Mouse (Mus musculus): ENCODE results near the gene E2f4. TPM values are rescaled to one million over a fixed set of nuclear protein-coding genes. Genes with fewer than 3 reads are reported as not detected.

E2f4 gene
- polyA plus RNA-seq, 1 experiment from 2014 or later, result 46.4 TPM

- Histone ChIP-seq H3K4me3 (ENCODE audit: low read depth, low read length) (peak overlapping the region; percentile 33), H3K4me2 (ENCODE audit: low read depth, low read length) (peak overlapping the region; percentile 61), H3K9ac (replicated peaks; ENCODE audit: low read depth, low read length) (peak overlapping the region; percentile 34), H3K36me3 (ENCODE audit: control insufficient read depth, insufficient read depth, low read length) (peaks cover 9% of the 10 kb centered on the region; the same call in 1 of the 2 replicates), H3K27ac (ENCODE audit: low read depth, low read length) (no peak overlapping the region), H3K27me3 (ENCODE audit: control insufficient read depth, insufficient read depth, low read length) (peaks cover 31% of the 10 kb centered on the region), H3K4me1 (ENCODE audit: control insufficient read depth, insufficient read depth, low read length) (0 out of 2 replicates have a peak, but pooled peaks cover 2% of the 10 kb centered on the region), H3K9me3 (ENCODE audit: control insufficient read depth, low read length) (no peaks in the 10 kb centered on the region)
- peak; percentile 65 for ATAC-seq (ENCODE audit: low read depth)
- WGBS, result 2% methylated on average over 30 of the region's 30 CpGs
These were observed 21.0 kb upstream of the E2f4 start for GRCm38 (mm10) chr8:105276292-105277120.

- Histone ChIP-seq H3K4me3 (ENCODE audit: low read depth, low read length) (no peak overlapping the region), H3K9me3 (ENCODE audit: control insufficient read depth, low read length) (no peaks in the 10 kb centered on the region), H3K27ac (ENCODE audit: low read depth, low read length) (no peak overlapping the region), H3K36me3 (ENCODE audit: control insufficient read depth, insufficient read depth, low read length) (peaks cover 21% of the 10 kb centered on the region; the same call in 1 of the 2 replicates), H3K4me2 (ENCODE audit: low read depth, low read length) (peak overlapping the region; percentile 6; the same call in 1 of the 2 replicates), H3K9ac (replicated peaks; ENCODE audit: low read depth, low read length) (no peak overlapping the region), H3K4me1 (ENCODE audit: control insufficient read depth, insufficient read depth, low read length) (0 out of 2 replicates have a peak, but pooled peaks cover 2% of the 10 kb centered on the region), H3K27me3 (ENCODE audit: control insufficient read depth, insufficient read depth, low read length) (peaks cover 18% of the 10 kb centered on the region)
- peak; percentile 71 for ATAC-seq (ENCODE audit: low read depth)
- 2% methylated on average over 28 of the region's 28 CpGs for WGBS
These were observed 18.5 kb upstream of the E2f4 start for GRCm38 (mm10) chr8:105278911-105279334.

GRCm38 (mm10) chr8:105280567-105280966 lies 16.9 kb upstream of the E2f4 start:
- Histone ChIP-seq H3K27ac (ENCODE audit: low read depth, low read length) (no peak overlapping the region), H3K4me2 (ENCODE audit: low read depth, low read length) (no peak overlapping the region), H3K9ac (replicated peaks; ENCODE audit: low read depth, low read length) (no peak overlapping the region), H3K27me3 (ENCODE audit: control insufficient read depth, insufficient read depth, low read length) (peaks cover 8% of the 10 kb centered on the region), H3K9me3 (ENCODE audit: control insufficient read depth, low read length) (no peaks in the 10 kb centered on the region), H3K4me3 (ENCODE audit: low read depth, low read length) (no peak overlapping the region), H3K36me3 (ENCODE audit: control insufficient read depth, insufficient read depth, low read length) (peaks cover 30% of the 10 kb centered on the region; the same call in 1 of the 2 replicates), H3K4me1 (ENCODE audit: control insufficient read depth, insufficient read depth, low read length) (0 out of 2 replicates have a peak, but pooled peaks cover 2% of the 10 kb centered on the region)
- ATAC-seq (ENCODE audit: low read depth), result no peak
- 74% methylated on average over 3 of the region's 3 CpGs for WGBS

GRCm38 (mm10) chr8:105281821-105282220 lies 15.6 kb upstream of the E2f4 start:
- H3K27ac ChIP-seq (ENCODE audit: low read depth, low read length), result no peak overlapping the region
- no peak overlapping the region for H3K9ac ChIP-seq (replicated peaks; ENCODE audit: low read depth, low read length)
- H3K9me3 ChIP-seq (ENCODE audit: control insufficient read depth, low read length), result no peaks in the 10 kb centered on the region
- ATAC-seq (ENCODE audit: low read depth), result no peak
- peaks cover 8% of the 10 kb centered on the region for H3K27me3 ChIP-seq (ENCODE audit: control insufficient read depth, insufficient read depth, low read length)
- H3K36me3 ChIP-seq (ENCODE audit: control insufficient read depth, insufficient read depth, low read length), result peaks cover 30% of the 10 kb centered on the region; the same call in 1 of the 2 replicates
- H3K4me2 ChIP-seq (ENCODE audit: low read depth, low read length), result no peak overlapping the region
- H3K4me1 ChIP-seq (ENCODE audit: control insufficient read depth, insufficient read depth, low read length), result peaks cover 4% of the 10 kb centered on the region; the same call in 1 of the 2 replicates
- 87% methylated on average over 12 of the region's 12 CpGs for WGBS
- no peak overlapping the region for H3K4me3 ChIP-seq (ENCODE audit: low read depth, low read length)

GRCm38 (mm10) chr8:105282239-105282638 lies 15.2 kb upstream of the E2f4 start:
- no peaks in the 10 kb centered on the region for H3K9me3 ChIP-seq (ENCODE audit: control insufficient read depth, low read length)
- peaks cover 6% of the 10 kb centered on the region for H3K27me3 ChIP-seq (ENCODE audit: control insufficient read depth, insufficient read depth, low read length)
- H3K4me2 ChIP-seq (ENCODE audit: low read depth, low read length), result no peak overlapping the region
- WGBS, result 93% methylated on average over 4 of the region's 4 CpGs
- no peak for ATAC-seq (ENCODE audit: low read depth)
- H3K36me3 ChIP-seq (ENCODE audit: control insufficient read depth, insufficient read depth, low read length), result peaks cover 30% of the 10 kb centered on the region; the same call in 1 of the 2 replicates
- H3K4me1 ChIP-seq (ENCODE audit: control insufficient read depth, insufficient read depth, low read length), result peaks cover 9% of the 10 kb centered on the region; the same call in 1 of the 2 replicates
- H3K9ac ChIP-seq (replicated peaks; ENCODE audit: low read depth, low read length), result no peak overlapping the region
- no peak overlapping the region for H3K4me3 ChIP-seq (ENCODE audit: low read depth, low read length)
- H3K27ac ChIP-seq (ENCODE audit: low read depth, low read length), result no peak overlapping the region

GRCm38 (mm10) chr8:105283074-105283473 lies 14.4 kb upstream of the E2f4 start:
- Histone ChIP-seq H3K4me1 (ENCODE audit: control insufficient read depth, insufficient read depth, low read length) (peaks cover 13% of the 10 kb centered on the region; the same call in 1 of the 2 replicates), H3K9ac (replicated peaks; ENCODE audit: low read depth, low read length) (no peak overlapping the region), H3K27me3 (ENCODE audit: control insufficient read depth, insufficient read depth, low read length) (peaks cover 2% of the 10 kb centered on the region; the same call in 1 of the 2 replicates), H3K4me3 (ENCODE audit: low read depth, low read length) (no peak overlapping the region), H3K4me2 (ENCODE audit: low read depth, low read length) (no peak overlapping the region), H3K36me3 (ENCODE audit: control insufficient read depth, insufficient read depth, low read length) (peaks cover 30% of the 10 kb centered on the region; the same call in 1 of the 2 replicates), H3K9me3 (ENCODE audit: control insufficient read depth, low read length) (no peaks in the 10 kb centered on the region), H3K27ac (ENCODE audit: low read depth, low read length) (no peak overlapping the region)
- no peak; the same call in 1 of the 2 replicates for ATAC-seq (ENCODE audit: low read depth)
- 25% methylated on average over 23 of the region's 23 CpGs for WGBS

GRCm38 (mm10) chr8:105285514-105285913 lies 11.9 kb upstream of the E2f4 start:
- H3K36me3 ChIP-seq (ENCODE audit: control insufficient read depth, insufficient read depth, low read length), result peaks cover 25% of the 10 kb centered on the region; the same call in 1 of the 2 replicates
- no peaks in the 10 kb centered on the region for H3K9me3 ChIP-seq (ENCODE audit: control insufficient read depth, low read length)
- H3K4me2 ChIP-seq (ENCODE audit: low read depth, low read length), result no peak overlapping the region
- H3K9ac ChIP-seq (replicated peaks; ENCODE audit: low read depth, low read length), result no peak overlapping the region
- peaks cover 19% of the 10 kb centered on the region for H3K4me1 ChIP-seq (ENCODE audit: control insufficient read depth, insufficient read depth, low read length)
- H3K4me3 ChIP-seq (ENCODE audit: low read depth, low read length), result no peak overlapping the region
- 40% methylated on average over 12 of the region's 12 CpGs for WGBS
- H3K27ac ChIP-seq (ENCODE audit: low read depth, low read length), result no peak overlapping the region
- H3K27me3 ChIP-seq (ENCODE audit: control insufficient read depth, insufficient read depth, low read length), result no peaks in the 10 kb centered on the region
- no peak for ATAC-seq (ENCODE audit: low read depth)

GRCm38 (mm10) chr8:105286907-105287306 lies 10.6 kb upstream of the E2f4 start:
- H3K4me2 ChIP-seq (ENCODE audit: low read depth, low read length), result peak overlapping the region; percentile 78; the same call in 1 of the 2 replicates
- ATAC-seq (ENCODE audit: low read depth), result no peak
- no peak overlapping the region for H3K9ac ChIP-seq (replicated peaks; ENCODE audit: low read depth, low read length)
- 78% methylated on average over 4 of the region's 4 CpGs for WGBS
- H3K4me1 ChIP-seq (ENCODE audit: control insufficient read depth, insufficient read depth, low read length), result peaks cover 23% of the 10 kb centered on the region
- no peak overlapping the region for H3K27ac ChIP-seq (ENCODE audit: low read depth, low read length)
- H3K27me3 ChIP-seq (ENCODE audit: control insufficient read depth, insufficient read depth, low read length), result no peaks in the 10 kb centered on the region
- no peak overlapping the region; the same call in 1 of the 2 replicates for H3K4me3 ChIP-seq (ENCODE audit: low read depth, low read length)
- H3K36me3 ChIP-seq (ENCODE audit: control insufficient read depth, insufficient read depth, low read length), result peaks cover 18% of the 10 kb centered on the region; the same call in 1 of the 2 replicates
- no peaks in the 10 kb centered on the region for H3K9me3 ChIP-seq (ENCODE audit: control insufficient read depth, low read length)

- Histone ChIP-seq H3K4me2 (ENCODE audit: low read depth, low read length) (peak overlapping the region; percentile 78), H3K4me3 (ENCODE audit: low read depth, low read length) (peak overlapping the region; percentile 38), H3K9me3 (ENCODE audit: control insufficient read depth, low read length) (no peaks in the 10 kb centered on the region), H3K27ac (ENCODE audit: low read depth, low read length) (no peak overlapping the region), H3K9ac (replicated peaks; ENCODE audit: low read depth, low read length) (peak overlapping the region; percentile 2; the same call in 1 of the 2 replicates), H3K36me3 (ENCODE audit: control insufficient read depth, insufficient read depth, low read length) (peaks cover 11% of the 10 kb centered on the region; the same call in 1 of the 2 replicates), H3K4me1 (ENCODE audit: control insufficient read depth, insufficient read depth, low read length) (peaks cover 23% of the 10 kb centered on the region), H3K27me3 (ENCODE audit: control insufficient read depth, insufficient read depth, low read length) (no peaks in the 10 kb centered on the region)
- no peak for ATAC-seq (ENCODE audit: low read depth)
- WGBS, result 89% methylated on average over 5 of the region's 5 CpGs
These were observed 9.2 kb upstream of the E2f4 start for GRCm38 (mm10) chr8:105288231-105288630.
